Mouse (Mus musculus) olfactory bulb, adult 2 months (tissue): Measurements from ENCODE around the gene Cpe.

ENCODE experiments used
- CTCF ChIP-seq: fragments of 200-500 bp; IDR thresholded peaks from 2 replicates; pipeline ENCODE4 v1.5.1; 2012; ENCODE audit warnings: low read depth, mild to moderate bottlenecking, low read length, moderate library complexity; ENCODE audit not compliant: insufficient read depth
- POLR2A ChIP-seq: fragments of 200-500 bp; IDR thresholded peaks from 2 replicates; pipeline ENCODE4 v1.6.1; 2012; ENCODE audit warnings: mild to moderate bottlenecking, low read depth, low read length, moderate library complexity; ENCODE audit not compliant: insufficient read depth

GRCm38 (mm10) chr8:64692651-64693201 lies at the start of gene Cpe:
- TF ChIP-seq CTCF (peak; percentile 79), POLR2A (peak; percentile 84)
